Mouse (Mus musculus) kidney, postnatal 10 days (tissue): ENCODE results near the gene Cd47.

ENCODE experiments used
- DNase-seq: peaks from one replicate; pipeline ENCODE4 v3.0.0; 2021; ENCODE audit warnings: mixed read lengths

Gene Cd47

DNA sequence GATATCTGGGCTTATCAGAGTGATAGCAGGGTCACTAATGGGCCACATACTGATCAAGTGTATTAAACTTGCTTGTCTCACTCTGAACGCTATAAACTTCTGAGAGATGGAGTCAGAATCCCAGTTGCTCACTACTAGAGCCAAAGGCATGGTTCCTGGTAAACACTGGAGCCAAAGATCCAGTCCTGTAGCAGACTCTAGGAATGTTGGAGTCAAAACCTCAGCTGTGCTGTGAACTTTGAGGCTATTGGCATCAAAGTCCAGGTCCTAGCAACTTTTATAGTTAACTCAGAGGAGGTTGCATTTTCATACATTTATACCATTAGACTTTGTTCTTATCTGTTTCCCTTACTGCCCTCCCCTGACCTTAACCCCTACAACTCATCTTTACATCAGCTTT, 74.2 kb downstream of the Cd47 start:
- DNase-seq: no peak

DNA sequence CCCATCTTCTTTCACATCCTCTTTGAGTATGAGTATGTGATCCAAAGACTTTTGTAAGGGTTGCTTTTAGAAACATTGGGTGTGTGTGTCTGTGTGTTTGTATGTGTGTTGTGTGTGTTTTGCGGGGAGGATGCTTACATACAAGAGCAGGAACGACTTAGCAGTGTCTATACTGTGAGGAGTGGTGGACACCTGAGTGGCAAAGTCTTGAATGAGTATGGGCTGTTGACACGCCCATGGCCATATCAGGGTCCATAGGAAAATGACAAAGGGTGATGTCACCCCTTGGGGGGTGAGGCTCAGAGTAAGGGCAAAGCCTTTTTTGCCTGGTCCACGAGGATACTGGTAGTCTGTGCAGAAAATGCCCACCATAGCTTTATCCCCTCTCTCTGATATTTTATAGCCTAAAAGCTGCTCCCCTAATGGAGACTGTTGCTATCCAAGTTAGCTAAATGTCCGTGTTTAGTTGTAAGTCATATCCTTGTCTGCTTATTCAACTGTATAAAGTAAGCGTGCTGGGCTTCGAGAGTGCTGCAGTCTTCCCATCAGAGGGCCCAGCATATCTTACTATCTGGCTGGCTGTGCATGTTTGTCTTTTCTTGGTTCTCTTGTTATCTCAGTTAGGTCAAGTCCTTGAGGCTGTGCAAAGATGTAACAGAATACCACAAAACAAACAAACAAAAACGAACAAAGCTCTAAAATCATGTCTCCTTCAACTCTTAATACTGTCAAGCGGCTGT, 76.1 kb downstream of the Cd47 start:
- DNase-seq: no peak

DNA sequence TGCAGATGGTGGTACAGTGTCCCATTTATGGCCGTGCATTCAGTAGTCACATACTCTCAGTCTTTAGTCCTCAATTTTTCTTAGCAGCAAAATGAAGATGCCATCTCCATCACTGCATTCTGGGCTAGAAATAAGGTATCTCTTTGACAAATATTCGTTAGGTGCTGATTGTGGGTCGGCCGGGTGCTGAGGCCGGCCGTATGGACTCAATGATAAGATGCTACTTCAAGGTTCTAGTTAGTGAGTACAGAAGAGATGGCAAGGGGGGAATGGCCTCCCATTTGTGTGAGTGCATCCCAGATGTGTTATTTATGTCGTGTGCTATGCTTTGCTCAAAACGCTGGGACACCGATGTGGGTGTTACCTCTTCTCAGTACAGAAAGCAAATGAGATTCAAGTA, 76.9 kb downstream of the Cd47 start:
- no peak for DNase-seq

DNA sequence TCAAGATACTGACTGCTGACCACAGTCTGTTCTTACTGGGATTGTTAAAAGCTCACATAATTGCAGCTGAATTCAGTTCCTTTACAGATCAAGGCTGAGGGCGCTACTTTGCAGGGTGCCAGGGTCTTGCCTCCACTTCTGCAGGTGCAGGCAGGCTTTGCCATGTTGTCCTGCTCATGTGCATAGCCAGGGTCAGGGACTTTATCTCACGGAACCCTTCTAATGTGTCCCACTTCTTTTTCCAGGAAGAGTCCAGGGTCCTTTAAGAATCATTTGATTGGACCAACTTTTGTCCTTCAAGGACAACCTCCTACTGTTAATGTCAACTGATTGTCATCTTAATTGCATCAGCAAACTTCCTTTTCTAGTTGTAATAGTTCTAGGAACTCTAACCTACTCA, 77.7 kb downstream of the Cd47 start:
- DNase-seq: no peak

DNA sequence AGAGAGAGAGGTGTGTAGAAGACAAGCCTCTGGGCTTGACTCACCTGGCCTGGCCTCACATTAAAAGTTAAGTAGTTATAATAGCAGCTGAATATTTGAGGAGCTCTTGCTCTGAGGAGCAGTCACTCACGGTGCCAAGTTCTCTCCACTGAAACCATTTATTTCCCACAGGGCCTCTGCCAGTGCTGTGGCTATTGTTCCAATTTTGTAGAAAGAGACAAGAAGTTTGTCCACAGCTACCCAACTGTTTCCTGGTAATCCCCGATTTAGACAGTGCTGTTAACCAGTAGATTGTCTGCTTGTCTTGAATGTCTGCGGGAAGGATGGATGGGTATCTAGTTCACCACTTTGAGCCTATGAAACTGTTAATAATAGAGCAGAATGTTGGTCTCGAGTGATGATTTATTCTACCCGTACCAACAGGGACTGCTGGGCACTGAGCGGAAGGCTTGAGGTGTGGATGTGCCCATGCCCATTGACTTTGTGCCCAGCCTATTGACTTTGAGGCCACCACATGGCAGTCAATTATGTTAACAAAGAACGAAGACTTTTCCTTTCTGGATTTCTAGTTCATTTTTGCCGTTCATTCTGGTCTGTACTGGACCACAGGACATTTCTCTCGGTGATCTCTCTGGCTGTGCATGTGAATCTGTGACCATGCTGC, 86.2 kb downstream of the Cd47 start:
- DNase-seq: no peak

DNA sequence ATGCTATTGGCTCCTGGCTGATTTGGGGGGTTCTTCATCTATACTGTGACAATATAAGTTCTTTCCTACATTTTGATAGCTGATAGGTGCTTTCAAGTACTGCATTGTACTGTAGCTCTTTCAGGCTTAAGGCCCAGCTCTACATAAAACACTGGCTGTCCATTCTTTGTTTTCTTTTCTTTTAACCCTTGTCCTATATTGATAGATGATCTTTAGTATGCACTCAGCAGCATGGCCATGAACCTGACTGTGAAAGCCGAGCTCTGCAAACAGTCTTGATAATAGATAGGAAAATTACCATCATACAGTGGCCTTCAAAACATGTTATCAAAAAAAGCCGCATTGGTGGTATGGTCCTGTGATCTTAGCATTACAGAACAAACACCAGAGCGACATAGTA, 87.0 kb downstream of the Cd47 start:
- DNase-seq: no peak

DNA sequence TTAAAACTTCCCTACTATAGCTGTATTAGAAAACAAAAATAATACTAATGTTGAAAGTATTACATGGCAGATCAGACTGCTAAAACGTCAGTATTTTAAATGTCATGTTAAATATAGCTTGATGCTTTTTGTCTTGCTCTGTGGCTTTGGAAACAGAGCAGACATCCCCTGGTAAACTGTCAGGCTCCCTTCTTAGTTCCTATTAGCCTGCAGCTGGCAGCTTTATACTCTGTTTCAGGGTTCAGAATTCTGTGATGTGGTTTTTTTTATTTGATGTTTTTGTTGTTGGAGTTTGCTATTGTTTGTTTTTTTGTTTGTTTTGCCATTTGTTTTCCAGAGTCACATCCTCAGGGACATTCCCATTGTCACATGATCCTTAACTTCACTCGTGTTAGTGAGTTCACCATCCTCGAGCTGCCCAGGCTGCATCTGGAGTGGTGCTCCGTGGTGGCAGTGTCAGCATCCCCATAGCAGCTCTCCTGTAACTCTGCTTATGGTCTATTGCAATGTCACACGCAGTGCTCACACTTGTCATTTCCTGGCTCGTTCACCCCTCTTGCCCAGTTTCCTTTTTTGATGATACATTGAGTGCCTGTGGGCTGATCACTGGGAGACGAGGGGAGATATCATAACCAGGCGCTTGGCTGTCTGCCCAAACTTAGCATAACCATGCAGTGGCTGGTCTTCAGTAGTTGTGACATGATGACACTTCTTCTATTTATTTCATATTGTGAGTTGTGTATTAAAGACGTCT, 87.7 kb downstream of the Cd47 start:
- DNase-seq: no peak

DNA sequence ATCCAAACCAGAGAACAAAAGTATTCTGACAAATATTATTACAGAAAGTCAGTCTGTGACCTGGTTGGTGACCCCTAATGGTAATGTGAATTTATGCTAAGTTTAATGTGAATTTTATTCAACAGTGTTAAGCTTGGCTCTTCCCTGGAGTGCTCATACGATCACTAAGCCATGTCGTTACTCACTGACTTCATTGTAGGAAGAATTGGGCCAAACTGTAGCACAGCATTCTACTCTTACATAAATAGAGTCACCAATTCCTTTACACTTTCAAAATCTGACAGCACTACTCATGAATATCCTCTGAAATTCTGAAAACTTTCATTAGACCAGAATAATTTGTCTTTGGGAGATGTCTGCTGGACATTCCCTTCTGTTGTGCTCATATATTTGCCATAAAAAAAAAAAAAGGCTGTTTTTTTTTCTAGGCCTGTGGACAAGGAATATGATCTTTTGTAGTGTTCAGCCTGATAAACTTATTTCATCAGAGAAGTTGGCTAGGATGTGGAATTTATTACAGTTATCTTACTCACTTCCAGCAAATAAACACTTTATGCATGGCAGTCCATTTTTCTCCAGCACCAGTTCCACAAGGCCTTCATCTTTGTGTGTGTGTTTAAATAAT, 88.8 kb downstream of the Cd47 start:
- no peak for DNase-seq

DNA sequence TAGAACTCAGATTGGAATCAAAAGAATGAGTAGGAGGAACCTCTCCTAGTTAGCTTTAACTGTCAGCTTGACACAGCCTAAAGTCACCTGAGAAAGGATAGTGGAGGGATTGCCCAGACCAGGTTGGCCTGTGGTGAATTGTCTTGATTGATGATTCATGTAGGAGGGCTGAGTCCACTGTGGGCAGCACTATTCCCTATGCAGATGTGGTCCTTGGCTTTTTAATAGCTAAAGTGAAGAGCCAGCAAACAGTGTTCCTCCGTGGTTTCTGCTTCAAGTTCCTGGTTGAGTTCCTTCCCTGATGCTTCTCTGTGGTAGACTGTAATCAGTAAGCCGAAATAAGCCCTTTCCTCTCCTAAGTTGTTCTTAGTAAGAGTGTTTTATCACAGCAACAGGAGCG, 91.9 kb downstream of the Cd47 start:
- DNase-seq: no peak

DNA sequence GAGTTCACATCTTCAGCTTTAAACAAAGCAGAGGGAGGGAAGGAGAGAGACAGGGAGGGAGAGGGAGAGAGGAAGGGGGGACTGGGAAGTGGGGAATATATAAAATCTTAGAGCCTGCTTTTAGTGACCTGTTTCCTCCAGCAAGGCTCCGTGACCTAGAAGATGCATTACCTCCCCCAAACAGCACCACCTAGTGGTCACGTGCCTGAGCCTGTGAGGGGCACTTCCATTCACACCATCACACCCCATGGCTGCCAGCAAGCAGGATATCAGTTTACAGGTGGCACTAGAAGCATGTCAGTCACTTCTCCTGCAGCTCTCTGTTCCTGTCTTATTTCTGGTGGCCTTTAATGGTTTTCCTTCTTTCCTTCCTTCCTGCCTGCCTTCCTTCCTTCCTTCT, 92.6 kb downstream of the Cd47 start:
- peak; percentile 26 for DNase-seq

DNA sequence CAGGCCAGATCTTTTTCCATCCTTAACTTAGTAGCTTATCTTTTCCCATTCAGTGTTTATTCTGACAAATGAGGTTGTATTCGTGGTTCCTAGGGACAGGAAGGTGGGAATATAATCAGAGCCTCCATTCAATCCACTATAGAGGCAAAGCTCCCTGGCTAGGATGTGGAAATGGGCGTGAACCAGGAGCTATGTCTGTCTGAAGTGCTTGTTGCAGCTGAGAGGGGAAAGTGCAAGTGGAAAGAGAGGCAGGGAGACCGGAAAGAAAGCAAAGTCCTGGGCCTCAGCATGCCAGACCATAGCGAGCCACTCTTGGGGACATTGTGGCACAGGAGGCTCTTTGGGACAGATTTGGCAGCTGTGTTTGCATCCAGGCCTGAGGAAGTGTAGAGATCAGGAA, 94.3 kb downstream of the Cd47 start:
- no peak for DNase-seq

DNA sequence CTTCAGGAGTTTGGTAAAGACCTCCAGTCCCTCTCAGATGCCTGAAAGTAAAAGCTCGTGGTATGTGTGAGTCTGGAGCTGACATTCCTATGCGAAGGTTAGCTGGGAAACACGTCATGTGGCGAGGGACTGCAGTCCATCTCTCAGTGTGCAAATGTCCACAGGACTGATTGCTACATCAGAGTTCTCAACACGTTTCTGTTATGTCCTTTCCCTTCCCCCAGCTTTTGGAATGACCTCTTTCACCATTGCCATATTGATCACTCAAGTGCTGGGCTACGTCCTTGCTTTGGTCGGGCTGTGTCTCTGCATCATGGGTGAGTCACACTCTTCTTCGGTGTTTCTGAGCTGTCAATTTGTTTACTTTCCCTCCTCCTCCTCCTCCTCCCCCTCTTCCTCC, 95.8 kb downstream of the Cd47 start:
- DNase-seq: no peak

DNA sequence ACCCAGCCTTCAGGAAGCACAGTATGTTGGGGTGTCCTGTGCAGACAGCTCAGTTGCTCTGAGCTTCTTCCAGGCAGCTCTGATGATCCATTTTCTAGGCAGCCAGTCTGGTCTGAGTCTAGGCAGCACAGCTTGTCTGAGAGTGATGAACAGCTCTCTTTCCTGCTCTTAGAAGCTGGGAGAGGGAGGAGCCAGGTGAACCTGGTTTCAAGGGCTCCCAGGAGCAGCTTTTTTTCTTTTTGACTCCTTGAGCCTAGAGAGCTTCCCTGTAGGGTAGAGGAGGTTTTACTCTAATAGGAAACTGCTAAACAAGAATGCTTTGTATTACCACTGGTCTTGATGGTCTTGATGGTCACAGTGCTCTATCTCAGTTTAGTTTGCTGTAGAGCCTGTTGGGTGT, 101.1 kb downstream of the Cd47 start:
- DNase-seq: no peak

DNA sequence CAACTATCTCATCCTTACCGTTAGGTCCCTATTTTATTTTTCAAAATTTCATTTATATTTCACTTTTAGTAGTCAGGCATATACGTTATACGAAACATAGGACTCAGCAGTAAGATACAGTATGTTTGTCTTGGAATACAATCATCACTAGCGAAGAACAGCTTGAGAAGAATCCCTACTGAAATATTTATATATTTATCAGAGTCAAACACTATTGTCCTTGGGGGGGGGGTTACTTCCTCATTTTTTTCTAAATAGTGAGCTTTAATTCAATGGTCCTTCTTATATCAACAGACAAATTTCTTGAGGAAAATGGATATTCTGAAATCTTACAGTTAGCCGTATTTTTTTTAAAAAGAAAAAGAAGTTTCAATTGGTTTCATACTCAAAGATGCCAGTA, 101.8 kb downstream of the Cd47 start:
- no peak for DNase-seq

DNA sequence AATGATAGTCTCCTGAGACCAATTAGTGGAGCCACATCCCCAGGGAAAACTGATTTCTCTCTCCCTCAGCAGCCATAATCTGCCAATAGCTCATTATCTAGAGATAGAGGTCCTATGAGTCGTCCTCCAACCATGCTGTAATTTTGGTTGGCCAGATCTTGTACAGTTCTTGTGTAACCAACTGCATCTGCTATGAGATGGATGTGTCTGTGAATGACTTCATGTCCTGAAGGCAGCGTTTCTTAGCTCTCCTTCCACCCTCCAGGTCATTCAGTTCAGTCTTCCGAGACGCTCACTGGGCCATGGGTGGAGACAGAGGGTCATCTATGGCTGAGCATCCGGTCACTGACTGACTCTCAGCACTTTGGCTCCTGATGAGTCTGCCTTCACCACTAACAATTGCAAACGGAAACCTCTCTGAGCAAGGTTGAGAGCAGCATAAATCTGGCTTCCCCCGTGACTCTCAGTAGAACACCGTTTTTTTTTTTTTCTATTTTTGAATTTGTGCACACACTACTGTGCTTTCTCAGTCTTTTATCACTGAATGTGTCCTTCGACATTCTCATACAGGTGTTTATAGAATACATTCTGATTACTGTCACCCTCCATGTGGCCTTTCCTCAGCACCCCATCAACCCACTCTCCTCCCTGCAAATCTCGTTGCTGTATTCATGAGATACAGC, 104.1 kb downstream of the Cd47 start:
- DNase-seq: no peak

DNA sequence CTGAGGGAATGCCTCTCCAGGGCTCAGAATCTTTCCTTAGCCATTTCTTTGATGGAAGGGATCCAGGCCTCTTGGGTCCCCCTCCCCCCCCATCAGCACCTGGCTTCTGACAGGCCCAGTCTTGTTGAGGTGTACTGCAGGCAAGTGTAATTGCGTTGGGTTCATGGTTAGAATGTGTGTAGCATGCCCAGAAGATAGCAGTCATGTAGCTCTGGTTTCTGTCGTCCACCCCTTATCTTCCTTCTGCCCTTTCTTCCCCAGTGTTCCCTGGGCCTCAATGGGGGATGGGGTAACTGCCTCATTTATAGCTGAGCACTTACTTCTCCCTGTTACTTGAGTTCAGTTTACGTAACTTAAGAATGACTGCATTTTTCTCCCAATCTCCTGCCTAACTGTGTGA, 104.7 kb downstream of the Cd47 start:
- DNase-seq: no peak

DNA sequence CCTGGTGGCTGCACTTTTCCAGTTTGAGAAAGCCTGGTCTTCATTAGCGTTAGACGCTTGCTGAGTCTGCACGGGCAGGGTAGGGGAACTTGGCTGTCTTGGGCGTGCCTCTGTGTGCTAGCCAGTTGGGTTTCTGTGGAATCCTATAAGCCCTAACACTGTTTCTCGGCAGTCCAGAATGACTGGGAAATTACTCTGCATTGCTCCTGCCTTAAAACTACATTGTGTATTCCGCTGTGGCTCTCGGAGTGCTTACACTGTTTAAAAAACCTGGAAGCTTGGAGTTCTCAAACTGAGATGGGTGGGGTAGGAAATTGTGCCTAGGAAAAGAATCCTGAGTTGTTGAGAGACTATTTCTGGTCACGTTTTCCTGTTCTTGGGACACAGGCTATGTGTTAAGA, 105.3 kb downstream of the Cd47 start:
- DNase-seq: no peak

DNA sequence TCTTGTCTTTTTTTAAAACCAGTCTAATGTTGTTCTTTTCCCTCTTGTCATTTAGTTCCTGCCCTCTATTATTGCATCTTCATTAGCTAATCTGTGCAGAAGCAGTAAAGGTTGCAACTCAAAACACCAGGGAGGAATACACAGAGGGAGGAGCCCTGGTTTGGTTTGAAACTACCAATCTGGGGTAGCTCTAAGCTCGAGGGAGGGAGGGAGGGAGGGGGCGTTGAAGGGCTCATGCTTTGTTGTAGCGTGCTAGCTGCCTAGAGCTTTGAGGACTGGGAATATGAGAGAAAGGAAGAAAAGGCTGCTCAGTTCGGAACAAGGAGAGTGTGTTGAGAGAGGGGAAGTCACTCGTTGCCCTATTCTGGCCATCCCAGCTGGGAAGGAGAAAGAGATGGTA, 105.7 kb downstream of the Cd47 start:
- no peak for DNase-seq

DNA sequence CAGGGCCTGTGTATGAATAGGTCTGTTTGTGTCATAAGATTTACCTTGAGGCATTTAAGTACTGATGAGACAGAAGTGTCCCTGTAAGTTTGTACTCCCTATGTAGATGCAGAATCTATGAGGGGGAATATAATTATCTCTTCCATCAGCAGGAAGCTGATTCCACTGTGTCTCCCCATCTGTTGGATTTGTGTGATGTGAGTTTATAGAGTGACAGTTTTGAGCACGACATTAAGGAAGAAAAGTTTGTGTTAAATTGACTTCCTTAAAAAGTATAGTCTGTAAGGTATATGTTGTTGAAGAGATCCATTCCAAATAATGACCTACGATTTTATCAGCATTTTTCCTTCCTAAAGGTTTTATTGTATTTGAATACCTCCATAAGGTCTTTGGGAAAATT, 106.6 kb downstream of the Cd47 start:
- no peak for DNase-seq

DNA sequence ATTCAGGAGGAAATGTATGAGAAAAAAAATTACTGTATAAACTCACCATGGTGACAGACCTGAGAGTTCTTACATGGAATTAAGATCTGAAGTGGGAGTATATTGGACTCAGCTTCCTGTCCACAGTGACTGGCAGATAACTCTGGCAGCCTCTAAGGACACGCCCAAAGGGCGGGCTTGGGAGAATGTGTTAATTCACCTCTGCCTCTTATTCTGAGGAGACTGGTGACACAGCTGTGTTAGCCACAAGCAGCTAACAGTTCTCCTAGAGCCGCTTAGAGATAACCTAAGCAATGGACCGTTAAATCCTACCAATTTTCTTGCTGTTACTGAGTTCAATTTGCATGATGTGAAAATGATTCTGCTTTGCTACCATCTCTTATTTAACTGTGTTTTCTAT, 107.0 kb downstream of the Cd47 start:
- peak; percentile 30 for DNase-seq

DNA sequence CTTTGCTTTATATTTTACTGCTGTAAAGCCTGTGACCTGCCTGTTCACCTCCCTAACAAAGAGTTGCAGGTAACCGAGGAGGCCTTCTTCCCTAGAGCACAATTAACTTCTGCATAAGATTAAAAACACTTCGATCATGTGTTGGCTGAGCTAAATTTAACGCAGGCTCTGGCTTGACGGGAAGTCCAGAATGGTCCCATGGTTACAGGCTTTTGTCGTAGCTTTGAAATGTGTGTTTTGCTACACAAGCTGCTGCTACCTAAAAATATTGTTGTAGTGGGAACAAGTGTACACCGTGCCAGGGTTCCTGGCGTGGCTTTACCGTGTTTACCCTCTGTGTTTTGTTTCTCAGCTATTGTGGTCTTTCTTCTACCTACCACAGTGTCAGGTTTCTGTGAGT, 109.2 kb downstream of the Cd47 start:
- no peak for DNase-seq

DNA sequence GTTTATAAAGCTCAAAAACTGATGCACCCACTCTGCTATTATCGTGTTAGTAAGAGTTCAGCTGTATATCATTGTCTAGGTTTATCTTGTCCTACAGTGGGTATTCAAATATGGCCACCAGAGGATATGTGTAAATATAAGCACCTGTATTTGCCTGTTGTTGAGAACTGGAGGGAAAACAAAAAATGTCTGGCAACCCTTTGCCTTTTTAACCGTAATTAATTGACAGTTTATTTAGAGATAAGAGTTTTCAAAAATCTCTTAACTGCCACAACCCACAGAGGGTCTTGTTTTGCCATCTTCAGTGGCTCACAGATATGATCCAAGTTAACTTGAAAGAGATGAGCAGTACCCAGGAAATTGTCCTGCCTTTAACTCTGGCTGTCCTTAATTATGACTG, 113.8 kb downstream of the Cd47 start:
- DNase-seq: no peak
